Mouse (Mus musculus) CH12.LX (cell line): ENCODE data around the gene Ctcfl.

Experiments
- CTCF ChIP-seq, 2 experiments: IDR thresholded peaks in 1 of 2; conservative IDR thresholded peaks in 1 of 2; 2 replicates each; pipeline ENCODE4 v1.5.1; 2011 to 2012; ENCODE audit warnings: low read depth in 2 of 2, low read length in 2 of 2, improper control_type of control experiment in 1 of 2, inconsistent platforms in 1 of 2, mild to moderate bottlenecking in 1 of 2, moderate library complexity in 1 of 2
- EP300 ChIP-seq: IDR thresholded peaks from 2 replicates; pipeline ENCODE4 v1.6.1; 2011; ENCODE audit warnings: low read length, improper control_type of control experiment
- ETS1 ChIP-seq: conservative IDR thresholded peaks from 2 replicates; pipeline ENCODE4 v1.6.1; 2012; ENCODE audit warnings: low read depth, mild to moderate bottlenecking, inconsistent platforms, low read length, improper control_type of control experiment, moderate library complexity
- JUND ChIP-seq: conservative IDR thresholded peaks from 2 replicates; pipeline ENCODE4 v1.6.1; 2011; ENCODE audit warnings: low read depth, low read length, improper control_type of control experiment
- MXI1 ChIP-seq: IDR thresholded peaks from 2 replicates; pipeline ENCODE4 v1.6.1; 2011; ENCODE audit warnings: mild to moderate bottlenecking, low read depth, low read length, improper control_type of control experiment
- POLR2A ChIP-seq: IDR thresholded peaks from 2 replicates; pipeline ENCODE4 v1.6.1; 2011; ENCODE audit warnings: low read depth, mild to moderate bottlenecking, improper control_type of control experiment, low read length
- ZKSCAN1 ChIP-seq: IDR thresholded peaks from 2 replicates; pipeline ENCODE4 v1.6.1; 2012; ENCODE audit warnings: low read depth, inconsistent platforms, low read length, improper control_type of control experiment, borderline replicate concordance
- ZMIZ1 ChIP-seq: IDR thresholded peaks from 2 replicates; pipeline ENCODE4 v1.6.1; 2012; ENCODE audit warnings: low read depth, mild to moderate bottlenecking, inconsistent platforms, low read length, improper control_type of control experiment

DNA sequence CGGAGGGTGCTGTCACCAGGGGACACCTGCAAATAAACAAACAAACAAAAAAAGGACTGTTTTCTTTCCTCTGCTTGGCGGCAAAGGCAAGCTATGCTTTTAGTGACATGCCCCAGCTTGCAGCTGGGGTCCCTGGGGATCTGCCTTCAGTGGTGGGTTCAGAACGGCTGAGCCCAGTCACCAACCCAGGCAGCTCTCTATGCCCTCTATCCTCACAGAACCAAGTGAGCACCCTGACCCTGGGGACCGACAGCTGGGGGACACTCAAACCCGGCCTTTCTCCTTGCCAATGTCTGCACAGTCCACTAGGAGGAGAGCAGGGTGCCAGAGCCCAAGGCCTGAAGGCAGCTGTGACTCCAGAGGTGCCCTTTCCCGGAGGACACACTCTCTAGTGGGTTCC, 69.5 kb downstream of the Ctcfl start:
- TF ChIP-seq JUND (no peak), ETS1 (no peak), ZKSCAN1 (no peak), ZMIZ1 (no peak), POLR2A (no peak), CTCF (conservative IDR thresholded peaks at IDR 0.05 in 1 of 2, IDR thresholded peaks at IDR 0.05 in 1 of 2; ENCODE audit: low read depth in 2 of 2, low read length in 2 of 2) (peak in 1 of 2 experiments; percentile 25; a peak in 1 of 4 replicates), EP300 (no peak), MXI1 (no peak)
